Mouse (Mus musculus): ENCODE results near the gene Fcrls. TPM values are rescaled to one million over a fixed set of nuclear protein-coding genes. Genes with fewer than 3 reads are reported as not detected.

Gene Fcrls
- 13.4 and 13.8 TPM in 2 replicates for polyA plus RNA-seq (2015; fragmentation: Nextera tagmentation; extraction: Ambion mirVana)

DNA sequence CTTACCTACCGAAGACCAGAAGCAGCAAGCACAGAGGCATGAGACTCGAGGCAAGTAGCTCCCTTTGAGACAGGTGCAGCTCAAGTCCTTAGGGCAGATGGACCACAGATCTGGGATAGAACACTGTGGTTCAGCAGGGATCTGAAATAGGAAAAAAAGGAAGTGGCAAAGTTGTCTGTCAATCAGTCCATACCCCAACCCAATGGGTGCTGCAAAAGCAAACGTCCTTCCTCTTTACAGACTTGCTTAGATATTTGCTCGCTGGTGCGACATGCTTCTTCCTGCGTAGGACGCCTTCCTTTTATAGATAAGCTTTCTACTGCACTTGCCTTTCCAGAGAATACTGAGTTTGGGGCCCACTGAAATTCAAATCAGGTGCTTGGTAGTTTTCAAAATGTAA is at the start of gene Fcrls:
Fcrls (minus strand) TSS at position 303 of the 400 bp plus-strand sequence.
- H3K36me3 ChIP-seq = no peaks in the 10 kb centered on the region
- H3K9me3 ChIP-seq = no peaks in the 10 kb centered on the region
- no peak within 1 kb of the TSS for H3K9ac ChIP-seq
- H3K4me2 ChIP-seq = no peak within 1 kb of the TSS
- no peak for ATAC-seq (ENCODE audit: low read depth)
- no peaks in the 10 kb centered on the region for H3K27me3 ChIP-seq
- WGBS = 92% methylated on average over 7 of the region's 7 CpGs
- H3K4me1 ChIP-seq (replicated peaks) = no peaks in the 10 kb centered on the region
- no peak within 1 kb of the TSS for H3K4me3 ChIP-seq
- no peak within 1 kb of the TSS for H3K27ac ChIP-seq (replicated peaks)

GRCm38 (mm10) chr3:87309922-87310321 is 46.4 kb upstream of the Fcrls start:
- ATAC-seq (ENCODE audit: low read depth) = no peak
- H3K27me3 ChIP-seq = no peaks in the 10 kb centered on the region
- H3K9me3 ChIP-seq = no peaks in the 10 kb centered on the region
- H3K4me2 ChIP-seq = no peak overlapping the region
- H3K27ac ChIP-seq (replicated peaks) = no peak overlapping the region
- WGBS = 87% methylated on average over 2 of the region's 2 CpGs
- H3K4me3 ChIP-seq = no peak overlapping the region
- no peaks in the 10 kb centered on the region for H3K4me1 ChIP-seq (replicated peaks)
- H3K9ac ChIP-seq = no peak overlapping the region
- H3K36me3 ChIP-seq = no peaks in the 10 kb centered on the region

DNA sequence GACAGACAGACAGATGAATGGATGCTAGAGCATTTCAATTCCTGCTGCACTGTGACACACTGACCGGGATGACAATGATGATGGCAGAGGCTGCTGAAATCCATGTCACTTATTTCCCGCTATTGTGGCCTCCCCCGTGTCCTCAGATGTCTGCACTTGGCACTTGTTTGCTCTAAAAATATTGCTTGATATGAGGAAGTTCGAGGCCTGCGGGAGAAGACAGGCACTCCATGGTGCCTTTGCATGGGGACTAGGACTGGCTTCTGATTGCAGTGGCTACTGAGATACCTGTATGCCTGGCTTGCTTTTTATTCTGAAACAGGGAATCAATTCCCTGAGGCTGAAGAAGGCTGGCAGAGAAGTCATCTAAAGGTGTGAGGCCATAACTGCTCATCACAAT is 36.4 kb upstream of the Fcrls start:
- no peaks in the 10 kb centered on the region for H3K4me1 ChIP-seq (replicated peaks)
- WGBS = 91% methylated on average over 5 of the region's 5 CpGs
- no peak for ATAC-seq (ENCODE audit: low read depth)
- no peak overlapping the region for H3K9ac ChIP-seq
- no peak overlapping the region for H3K4me2 ChIP-seq
- no peak overlapping the region for H3K4me3 ChIP-seq
- H3K9me3 ChIP-seq = no peaks in the 10 kb centered on the region
- H3K36me3 ChIP-seq = no peaks in the 10 kb centered on the region
- no peak overlapping the region for H3K27ac ChIP-seq (replicated peaks)
- no peaks in the 10 kb centered on the region for H3K27me3 ChIP-seq

DNA sequence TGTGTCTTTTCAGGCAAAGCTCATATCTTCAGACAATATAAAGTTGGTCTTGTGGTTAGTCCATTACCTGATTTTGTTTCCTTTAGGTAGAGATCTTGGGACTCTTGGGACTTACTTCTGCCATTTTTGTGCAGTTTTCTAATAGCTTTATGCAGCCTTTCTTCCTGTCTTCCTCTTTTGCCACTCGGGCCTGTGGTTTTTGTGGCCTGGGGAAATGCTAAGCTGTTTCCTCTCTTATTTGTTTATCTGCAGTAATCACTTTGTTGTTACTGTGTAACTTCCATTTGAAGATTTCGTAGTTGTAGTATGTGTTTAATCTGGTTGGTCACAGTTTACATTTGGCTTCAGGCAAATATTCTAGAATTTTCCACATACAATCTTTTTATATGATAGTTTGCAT is 10.8 kb upstream of the Fcrls start:
- ATAC-seq (ENCODE audit: low read depth) = no peak
- Histone ChIP-seq H3K4me3 (no peak overlapping the region), H3K4me2 (no peak overlapping the region), H3K27me3 (no peaks in the 10 kb centered on the region), H3K27ac (replicated peaks) (no peak overlapping the region), H3K4me1 (replicated peaks) (no peaks in the 10 kb centered on the region), H3K9ac (no peak overlapping the region), H3K36me3 (no peaks in the 10 kb centered on the region), H3K9me3 (no peaks in the 10 kb centered on the region)
- 92% methylated on average over 2 of the region's 2 CpGs for WGBS

GRCm38 (mm10) chr3:87266581-87266980 is 3.0 kb upstream of the Fcrls start:
- no peaks in the 10 kb centered on the region for H3K27me3 ChIP-seq
- no peak overlapping the region for H3K27ac ChIP-seq (replicated peaks)
- no peak overlapping the region for H3K4me3 ChIP-seq
- 82% methylated on average over 5 of the region's 5 CpGs for WGBS
- H3K9ac ChIP-seq = no peak overlapping the region
- no peaks in the 10 kb centered on the region for H3K36me3 ChIP-seq
- H3K9me3 ChIP-seq = no peaks in the 10 kb centered on the region
- H3K4me2 ChIP-seq = no peak overlapping the region
- no peaks in the 10 kb centered on the region for H3K4me1 ChIP-seq (replicated peaks)
- no peak for ATAC-seq (ENCODE audit: low read depth)

DNA sequence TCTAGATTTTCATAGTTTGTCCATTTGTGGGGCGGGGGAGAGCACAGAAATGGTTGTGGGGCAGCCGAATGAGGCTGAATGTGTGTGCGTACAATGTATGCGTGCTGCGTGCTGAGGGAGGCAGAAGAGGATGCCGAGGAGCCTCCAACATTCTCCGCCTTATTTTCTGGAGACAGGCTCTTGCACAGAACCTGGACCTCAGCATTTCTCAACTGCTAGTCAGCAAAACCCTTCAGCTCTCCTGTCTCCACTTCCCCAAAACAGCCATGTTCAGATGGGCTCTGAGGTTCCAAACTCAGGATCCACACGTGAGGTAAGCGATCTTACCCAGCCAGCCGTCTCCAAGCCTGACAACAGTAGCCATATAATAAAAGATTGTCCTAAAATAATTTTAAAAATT is 8.3 kb downstream of the Fcrls start:
- no peak for ATAC-seq (ENCODE audit: low read depth)

DNA sequence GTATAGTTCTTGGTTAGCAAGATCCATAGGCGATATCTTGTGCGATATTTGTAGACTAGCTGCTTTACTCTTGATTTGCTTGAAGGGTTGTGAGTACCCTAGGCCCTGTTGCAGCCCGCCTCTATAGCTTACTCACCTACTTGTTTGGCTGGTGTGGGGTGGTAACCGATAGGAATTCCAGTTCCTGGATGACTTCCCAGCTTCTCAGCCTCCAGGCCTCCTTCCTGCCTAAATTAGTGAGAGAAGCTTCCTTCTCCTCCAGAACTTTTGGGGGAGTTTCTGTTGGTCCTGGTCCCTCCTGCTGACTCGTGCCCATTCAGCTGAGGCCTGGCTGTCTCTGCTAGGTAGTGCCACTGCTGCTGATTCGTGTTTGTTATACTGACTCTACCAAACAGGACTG is 14.0 kb downstream of the Fcrls start:
- H3K27me3 ChIP-seq = no peaks in the 10 kb centered on the region
- no peaks in the 10 kb centered on the region for H3K9me3 ChIP-seq
- H3K4me2 ChIP-seq = no peak overlapping the region
- H3K4me3 ChIP-seq = no peak overlapping the region
- no peak overlapping the region for H3K9ac ChIP-seq
- 86% methylated on average over 6 of the region's 6 CpGs for WGBS
- no peaks in the 10 kb centered on the region for H3K36me3 ChIP-seq
- ATAC-seq (ENCODE audit: low read depth) = no peak
- no peaks in the 10 kb centered on the region for H3K4me1 ChIP-seq (replicated peaks)
- no peak overlapping the region for H3K27ac ChIP-seq (replicated peaks)

More for the DNA sequence above, 8.3 kb downstream of the Fcrls start:
- no peaks in the 10 kb centered on the region for H3K4me1 ChIP-seq (replicated peaks)
- H3K27me3 ChIP-seq = no peaks in the 10 kb centered on the region
- no peak overlapping the region for H3K27ac ChIP-seq (replicated peaks)
- H3K4me3 ChIP-seq = no peak overlapping the region
- no peak overlapping the region for H3K9ac ChIP-seq
- no peaks in the 10 kb centered on the region for H3K9me3 ChIP-seq
- no peak overlapping the region for H3K4me2 ChIP-seq
- WGBS = 91% methylated on average over 10 of the region's 10 CpGs
- no peaks in the 10 kb centered on the region for H3K36me3 ChIP-seq

DNA sequence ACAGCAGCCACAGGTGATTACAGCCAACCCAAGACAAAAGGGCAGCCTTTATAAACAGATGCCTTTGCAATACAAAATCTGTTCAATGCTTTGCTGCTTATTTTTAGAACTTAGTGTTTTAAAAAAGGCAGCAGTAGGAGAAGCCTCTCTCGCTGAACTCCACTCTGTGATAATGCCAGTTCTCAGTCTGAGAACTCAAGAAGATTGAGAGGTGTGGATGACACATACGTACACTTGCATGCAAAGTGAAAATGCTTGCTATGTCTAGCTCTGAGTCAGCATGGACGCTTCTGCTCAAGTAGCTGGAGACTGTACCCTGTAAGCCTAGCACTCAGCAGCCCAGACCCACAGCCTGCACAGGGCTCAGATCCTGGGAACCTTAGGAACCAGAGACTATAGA is 16.2 kb downstream of the Fcrls start:
- H3K27ac ChIP-seq (replicated peaks) = no peak overlapping the region
- ATAC-seq (ENCODE audit: low read depth) = no peak
- H3K4me2 ChIP-seq = no peak overlapping the region
- no peaks in the 10 kb centered on the region for H3K4me1 ChIP-seq (replicated peaks)
- WGBS = 79% methylated on average over 3 of the region's 3 CpGs
- no peaks in the 10 kb centered on the region for H3K36me3 ChIP-seq
- no peak overlapping the region for H3K9ac ChIP-seq
- H3K4me3 ChIP-seq = no peak overlapping the region
- no peaks in the 10 kb centered on the region for H3K9me3 ChIP-seq
- no peaks in the 10 kb centered on the region for H3K27me3 ChIP-seq

DNA sequence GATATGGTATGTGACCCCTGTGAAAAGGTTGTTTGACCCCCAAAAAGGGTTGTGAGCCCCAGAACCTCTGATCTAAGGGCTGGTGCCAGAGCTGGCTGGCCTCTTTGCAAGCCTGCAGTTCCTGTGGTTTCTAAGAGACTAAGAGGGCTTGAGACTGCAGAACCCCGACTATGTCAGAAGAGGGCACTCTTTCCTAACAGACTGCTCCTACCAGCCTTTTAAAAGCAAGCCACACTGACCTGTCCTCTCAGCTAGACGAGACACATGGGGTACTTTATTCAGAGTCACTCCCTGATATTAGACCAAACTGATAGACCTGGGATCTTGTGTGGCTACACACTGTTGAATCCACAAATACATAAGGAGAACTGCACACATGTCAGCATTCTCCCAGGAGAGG is 19.9 kb downstream of the Fcrls start:
- H3K9me3 ChIP-seq = no peaks in the 10 kb centered on the region
- no peaks in the 10 kb centered on the region for H3K27me3 ChIP-seq
- H3K4me1 ChIP-seq (replicated peaks) = no peaks in the 10 kb centered on the region
- no peak overlapping the region for H3K4me3 ChIP-seq
- ATAC-seq (ENCODE audit: low read depth) = 0 out of 2 replicates have a peak, but pooled peaks have one; percentile 36
- H3K4me2 ChIP-seq = no peak overlapping the region
- H3K27ac ChIP-seq (replicated peaks) = no peak overlapping the region
- no peak overlapping the region for H3K9ac ChIP-seq
- H3K36me3 ChIP-seq = no peaks in the 10 kb centered on the region
- 2% methylated on average over 2 of the region's 2 CpGs for WGBS

DNA sequence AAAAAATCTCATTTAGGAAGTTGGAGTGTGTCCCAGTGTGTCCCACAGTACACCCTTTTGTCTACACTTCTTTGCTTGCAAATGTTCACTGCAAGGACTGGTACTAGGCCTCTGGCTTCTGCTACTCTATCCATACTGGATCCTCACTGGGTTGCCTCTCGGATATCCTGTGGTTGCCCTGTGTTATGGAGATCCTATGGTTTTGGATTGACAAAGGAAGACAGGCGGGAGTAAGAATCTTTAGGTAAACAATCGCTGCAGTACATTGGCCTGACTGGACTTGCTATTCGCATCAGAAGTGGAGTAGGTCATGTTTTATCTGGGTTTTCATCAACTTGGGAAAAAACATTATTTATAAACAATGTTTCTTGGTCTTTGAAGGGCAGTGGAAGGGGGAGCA is 22.6 kb downstream of the Fcrls start:
- H3K9me3 ChIP-seq = no peaks in the 10 kb centered on the region
- H3K27me3 ChIP-seq = no peaks in the 10 kb centered on the region
- WGBS = 72% methylated on average over 4 of the region's 4 CpGs
- no peak overlapping the region for H3K4me2 ChIP-seq
- H3K4me1 ChIP-seq (replicated peaks) = no peaks in the 10 kb centered on the region
- no peak overlapping the region for H3K9ac ChIP-seq
- H3K27ac ChIP-seq (replicated peaks) = no peak overlapping the region
- no peak for ATAC-seq (ENCODE audit: low read depth)
- H3K36me3 ChIP-seq = no peaks in the 10 kb centered on the region
- H3K4me3 ChIP-seq = no peak overlapping the region

DNA sequence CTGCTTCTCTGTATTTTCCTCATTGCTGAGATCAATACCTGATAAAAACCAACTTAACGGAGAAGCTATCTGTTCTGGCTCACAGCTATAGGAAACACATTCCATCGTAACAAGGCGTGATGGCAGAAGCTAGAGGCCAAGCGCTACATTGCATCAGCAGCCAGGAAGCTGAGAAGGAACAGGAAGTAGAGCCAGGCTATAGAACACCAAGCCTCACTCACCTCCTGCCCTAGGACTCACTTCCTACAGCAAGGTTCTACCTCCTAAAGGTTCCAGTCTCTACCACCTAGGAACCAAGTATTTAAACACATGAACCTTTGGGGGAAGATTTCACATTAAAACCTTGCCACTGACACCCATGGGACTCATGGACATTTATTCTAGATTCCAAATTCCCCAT is 39.9 kb downstream of the Fcrls start:
- H3K4me3 ChIP-seq = no peak overlapping the region
- H3K36me3 ChIP-seq = no peaks in the 10 kb centered on the region
- no peaks in the 10 kb centered on the region for H3K4me1 ChIP-seq (replicated peaks)
- no peak overlapping the region for H3K9ac ChIP-seq
- no peak for ATAC-seq (ENCODE audit: low read depth)
- no peaks in the 10 kb centered on the region for H3K9me3 ChIP-seq
- no peak overlapping the region for H3K27ac ChIP-seq (replicated peaks)
- no peaks in the 10 kb centered on the region for H3K27me3 ChIP-seq
- 86% methylated on average over 4 of the region's 4 CpGs for WGBS
- H3K4me2 ChIP-seq = no peak overlapping the region

DNA sequence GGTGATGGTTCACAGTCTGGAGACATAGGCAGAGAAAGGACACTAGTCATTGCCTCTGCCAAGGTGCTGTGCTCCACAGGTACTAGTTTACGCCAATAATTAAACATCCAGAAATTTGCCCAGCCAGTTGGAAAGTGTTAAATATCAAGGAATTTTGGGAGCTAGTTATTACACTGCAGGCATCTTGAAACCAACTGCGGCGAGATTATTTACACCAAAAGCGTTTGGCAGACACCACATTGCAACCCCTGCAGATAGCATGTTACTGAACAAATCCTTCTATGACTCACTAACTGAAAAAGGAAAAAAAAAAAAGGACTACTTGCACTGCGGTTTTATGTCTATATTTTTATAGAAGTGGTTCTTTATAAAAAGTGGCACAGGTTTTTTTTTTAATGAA is 41.2 kb downstream of the Fcrls start:
- ATAC-seq (ENCODE audit: low read depth) = no peak
- no peaks in the 10 kb centered on the region for H3K27me3 ChIP-seq
- no peak overlapping the region for H3K9ac ChIP-seq
- H3K36me3 ChIP-seq = no peaks in the 10 kb centered on the region
- H3K9me3 ChIP-seq = no peaks in the 10 kb centered on the region
- no peak overlapping the region for H3K27ac ChIP-seq (replicated peaks)
- H3K4me3 ChIP-seq = no peak overlapping the region
- no peaks in the 10 kb centered on the region for H3K4me1 ChIP-seq (replicated peaks)
- H3K4me2 ChIP-seq = no peak overlapping the region
- WGBS = 92% methylated on average over 5 of the region's 5 CpGs

DNA sequence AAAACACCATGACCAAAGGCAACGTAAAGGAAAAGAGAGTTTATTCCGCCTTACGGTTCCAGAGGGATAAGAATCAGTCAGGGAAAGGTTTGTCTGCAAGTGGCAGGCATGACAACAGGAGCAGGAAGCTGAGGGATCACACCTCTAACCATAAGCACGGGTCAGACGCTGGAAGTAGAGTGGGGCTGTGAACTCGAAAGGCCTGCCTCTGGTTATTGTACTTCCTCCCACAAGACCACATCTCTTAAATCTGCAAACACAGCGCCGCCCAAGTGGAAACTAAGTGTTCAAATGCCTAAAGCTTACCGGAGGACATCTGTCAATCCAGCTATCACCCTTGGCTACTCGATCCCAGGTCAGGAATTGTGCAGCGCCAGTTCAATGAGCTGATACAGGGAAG is 48.4 kb downstream of the Fcrls start:
- Histone ChIP-seq H3K27ac (replicated peaks) (no peak overlapping the region), H3K4me1 (replicated peaks) (no peaks in the 10 kb centered on the region), H3K9ac (no peak overlapping the region), H3K9me3 (no peaks in the 10 kb centered on the region), H3K4me3 (no peak overlapping the region), H3K27me3 (no peaks in the 10 kb centered on the region), H3K4me2 (no peak overlapping the region), H3K36me3 (no peaks in the 10 kb centered on the region)
- WGBS = 74% methylated on average over 11 of the region's 11 CpGs
- ATAC-seq (ENCODE audit: low read depth) = no peak
